Mouse (Mus musculus): ENCODE measurements around the gene Noa1. TPM values are rescaled to one million over a fixed set of nuclear protein-coding genes. Genes with fewer than 3 reads are reported as not detected.

Gene Noa1
- polyA plus RNA-seq, 1 experiment from 2014 or later = 11.6 TPM

DNA sequence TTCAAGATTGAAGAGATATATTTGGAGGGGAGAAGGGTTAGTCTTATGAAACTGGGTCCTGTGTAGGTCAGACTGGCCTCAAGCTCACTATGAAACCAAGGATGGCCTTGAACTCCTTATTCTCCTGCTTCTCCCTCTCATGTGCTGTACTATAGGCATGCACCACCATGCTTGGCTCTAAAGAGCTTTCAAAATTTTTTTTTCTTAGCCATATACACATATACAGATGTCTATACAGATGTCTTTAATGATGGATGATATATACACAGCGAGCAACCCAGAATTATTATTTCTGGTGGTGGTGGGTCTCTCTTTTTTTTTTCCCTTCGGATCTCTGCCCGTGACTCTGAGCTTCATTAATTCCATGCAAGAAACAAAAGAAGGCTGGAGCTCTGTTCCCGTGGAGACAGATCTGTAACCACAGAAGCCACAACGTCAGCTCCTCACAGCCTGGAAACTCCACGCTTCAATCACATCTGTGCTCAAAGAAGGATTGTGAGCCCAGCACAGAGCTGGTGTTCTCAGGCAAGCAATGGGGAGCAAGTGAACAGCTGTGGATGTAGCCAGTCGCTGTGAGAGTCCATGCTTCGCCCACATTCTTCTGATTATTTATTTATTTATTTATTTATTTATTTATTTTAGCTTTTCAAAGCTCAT is 65.4 kb downstream of the Noa1 start:
- Histone ChIP-seq H3K27me3 (replicated peaks; ENCODE audit: insufficient read depth, low read length) (no peaks in the 10 kb centered on the region), H3K4me3 (ENCODE audit: low read depth, low read length) (no peak overlapping the region), H3K9ac (replicated peaks; ENCODE audit: low read depth) (no peak overlapping the region), H3K36me3 (ENCODE audit: insufficient read depth, low read length) (no peaks in the 10 kb centered on the region), H3K4me2 (replicated peaks; ENCODE audit: low read depth, low read length) (no peak overlapping the region), H3K27ac (ENCODE audit: low read length) (no peak overlapping the region), H3K4me1 (ENCODE audit: insufficient read depth, low read depth, low read length) (peaks cover 3% of the 10 kb centered on the region; the same call in 1 of the 2 replicates), H3K9me3 (ENCODE audit: low read length) (no peaks in the 10 kb centered on the region)
- TF ChIP-seq EP300 (IDR thresholded peaks at IDR 0.05) = no peak
- TF ChIP-seq CTCF (IDR thresholded peaks at IDR 0.05) = no peak
- no peak for DNase-seq (ENCODE audit: low spot score)
- no peak for ATAC-seq
- 60% methylated on average over 8 of the region's 8 CpGs for WGBS

Small RNA genes within 50 kb of the gene (microRNA-seq; reads per million reads assigned to microRNA genes)
- not detected for gene Mir5098

Other genes with a start within 250 kb of the Noa1 start
- gene Hopx, start 195.0 kb downstream of the Noa1 start, polyA plus RNA-seq (2015; fragmentation: Nextera tagmentation; extraction: Ambion mirVana) = 49.0 and 49.5 TPM in 2 replicates
- 5.2 and 8.5 TPM in 2 replicates for gene Spink2, start 98.6 kb downstream of the Noa1 start, polyA plus RNA-seq (2015; fragmentation: Nextera tagmentation; extraction: Ambion mirVana)
- gene Rest, start 44.6 kb downstream of the Noa1 start, polyA plus RNA-seq (2015; fragmentation: Nextera tagmentation; extraction: Ambion mirVana) = 20.4 and 23.5 TPM in 2 replicates
- gene Polr2b, start 63 bp upstream of the Noa1 start, polyA plus RNA-seq (2015; fragmentation: Nextera tagmentation; extraction: Ambion mirVana) = 23.6 and 26.2 TPM in 2 replicates
- gene Igfbp7, start 98.0 kb upstream of the Noa1 start, polyA plus RNA-seq (2015; fragmentation: Nextera tagmentation; extraction: Ambion mirVana) = 756 and 780 TPM in 2 replicates

All from lung, postnatal 0 days (tissue).